Mouse (Mus musculus) heart, postnatal 0 days (tissue): Measurements from ENCODE around the gene Snx29.

Experiments
- CTCF ChIP-seq: IDR thresholded peaks from 2 replicates; pipeline ENCODE4 v1.5.1; 2016; ENCODE audit warnings: antibody characterized with exemption, control low read depth, low read depth
- EP300 ChIP-seq: IDR thresholded peaks from 2 replicates; pipeline ENCODE4 v1.6.1; 2016; ENCODE audit warnings: antibody characterized with exemption, low read depth

DNA sequence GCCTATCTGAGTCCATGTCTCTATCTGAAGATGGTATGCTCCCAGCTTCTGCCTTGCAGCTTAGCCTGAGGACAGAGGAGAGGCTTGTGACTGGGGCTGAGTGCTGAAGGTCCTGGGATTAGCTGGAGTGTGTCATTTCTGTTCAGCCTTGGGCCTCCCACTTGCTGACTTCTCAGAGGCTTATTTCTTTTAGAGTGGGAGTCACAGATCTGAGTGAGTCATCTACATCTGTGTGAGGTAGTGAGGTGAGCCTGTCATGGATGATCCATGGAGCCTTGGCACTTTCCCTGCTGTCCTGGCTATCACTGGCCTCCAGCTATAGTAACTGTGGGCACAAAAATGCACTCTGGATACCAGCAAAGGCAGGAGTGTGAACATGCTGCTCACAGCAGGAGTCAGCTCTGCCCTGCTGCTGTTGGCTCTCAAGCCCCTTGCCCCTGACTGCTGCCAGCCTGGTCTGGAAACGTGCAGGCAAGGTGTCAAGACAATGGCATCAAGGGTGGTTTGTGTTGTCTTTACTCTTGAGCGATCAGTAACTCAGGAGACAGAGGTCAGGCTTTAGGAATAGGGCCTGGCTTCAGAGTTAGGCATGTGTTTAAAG lies 390.7 kb downstream of the Snx29 start:
- TF ChIP-seq CTCF (no peak), EP300 (no peak)
